Mouse (Mus musculus) MEL (cell line): ENCODE measurements around the gene Spns2. TPM values are rescaled to one million over a fixed set of nuclear protein-coding genes. Genes with fewer than 3 reads are reported as not detected.

Experiments used
- DNase-seq: peaks from one replicate; pipeline ENCODE4 v3.0.0; 2011; ENCODE audit warnings: low read depth, low spot score
- H3K27ac ChIP-seq: 2 replicates; pipeline ENCODE4 v1.5.1; 2012; ENCODE audit warnings: low read depth, mild to moderate bottlenecking, control low read depth, low read length, moderate library complexity; ENCODE audit not compliant: control insufficient read depth
- H3K27me3 ChIP-seq, 2 experiments: fragments of 150-350 bp in 1 of 2; sonication (generic) in 1 of 2; 2 replicates each; pipeline ENCODE4 v1.6.1; 2012; ENCODE audit warnings: low read length in 2 of 2, mild to moderate bottlenecking in 2 of 2, improper control_type of control experiment in 1 of 2, moderate library complexity in 1 of 2; ENCODE audit not compliant: insufficient read depth in 2 of 2, control insufficient read depth in 1 of 2
- H3K36me3 ChIP-seq, 2 experiments: 2 replicates each; pipeline ENCODE4 v1.6.1; 2012 to 2014; ENCODE audit warnings: low read length in 2 of 2, improper control_type of control experiment in 1 of 2, inconsistent platforms in 1 of 2, mild to moderate bottlenecking in 1 of 2; ENCODE audit not compliant: insufficient read depth in 2 of 2, control insufficient read depth in 1 of 2
- H3K4me1 ChIP-seq, 2 experiments: fragments of 150-350 bp in 1 of 2; sonication (generic) in 1 of 2; 2 replicates each; pipeline ENCODE4 v1.6.1; 2012; ENCODE audit warnings: low read length in 2 of 2, improper control_type of control experiment in 1 of 2, mild to moderate bottlenecking in 1 of 2; ENCODE audit not compliant: insufficient read depth in 2 of 2, control insufficient read depth in 1 of 2
- H3K4me3 ChIP-seq, 2 experiments: fragments of 150-350 bp in 1 of 2; sonication (generic) in 1 of 2; 2 replicates each; pipeline ENCODE4 v1.5.1; 2012; ENCODE audit warnings: low read depth in 2 of 2, low read length in 2 of 2, mild to moderate bottlenecking in 2 of 2, moderate library complexity in 2 of 2, control low read depth in 1 of 2, improper control_type of control experiment in 1 of 2; ENCODE audit not compliant: control insufficient read depth in 1 of 2, insufficient read depth in 1 of 2
- H3K79me2 ChIP-seq: 2 replicates; pipeline ENCODE4 v1.6.1; 2012; ENCODE audit warnings: mild to moderate bottlenecking, low read length, moderate library complexity; ENCODE audit not compliant: control insufficient read depth, poor library complexity, insufficient read depth
- H3K9ac ChIP-seq: 2 replicates; pipeline ENCODE4 v1.6.1; 2012; ENCODE audit warnings: low read depth, mild to moderate bottlenecking, control low read depth, low read length, moderate library complexity; ENCODE audit not compliant: control insufficient read depth, poor library complexity, severe bottlenecking
- H3K9me3 ChIP-seq: fragments of 150-350 bp; sonication (generic); replicated peaks from 2 replicates; pipeline ENCODE4 v1.6.1; 2012; ENCODE audit warnings: mild to moderate bottlenecking, low read length, improper control_type of control experiment, moderate library complexity; ENCODE audit not compliant: insufficient read depth
- E2F4 ChIP-seq: IDR thresholded peaks from 2 replicates; pipeline ENCODE4 v1.6.1; 2011; ENCODE audit warnings: low read depth, low read length, improper control_type of control experiment, borderline replicate concordance
- ELF1 ChIP-seq: IDR thresholded peaks from 2 replicates; pipeline ENCODE4 v1.6.1; 2014; ENCODE audit warnings: low read depth, mild to moderate bottlenecking, inconsistent platforms, low read length, improper control_type of control experiment, moderate library complexity
- EP300 ChIP-seq, 2 experiments: IDR thresholded peaks; 2 replicates each; pipeline ENCODE4 v1.6.1; 2011; ENCODE audit warnings: improper control_type of control experiment in 2 of 2, low read length in 2 of 2, low read depth in 1 of 2, mild to moderate bottlenecking in 1 of 2
- ETS1 ChIP-seq: IDR thresholded peaks from 2 replicates; pipeline ENCODE4 v1.6.1; 2012; ENCODE audit warnings: low read depth, mild to moderate bottlenecking, inconsistent platforms, low read length, improper control_type of control experiment, moderate library complexity
- GABPA ChIP-seq: IDR thresholded peaks from 2 replicates; pipeline ENCODE4 v1.6.1; 2012; ENCODE audit warnings: low read depth, mild to moderate bottlenecking, inconsistent platforms, low read length, improper control_type of control experiment, moderate library complexity
- GATA1 ChIP-seq: IDR thresholded peaks from 2 replicates; pipeline ENCODE4 v1.6.1; 2011; ENCODE audit warnings: low read depth, low read length, improper control_type of control experiment
- JUND ChIP-seq: IDR thresholded peaks from 2 replicates; pipeline ENCODE4 v1.6.1; 2011; ENCODE audit warnings: low read depth, mild to moderate bottlenecking, improper control_type of control experiment, low read length
- MXI1 ChIP-seq: IDR thresholded peaks from 2 replicates; pipeline ENCODE4 v1.6.1; 2011; ENCODE audit warnings: mild to moderate bottlenecking, low read depth, low read length, improper control_type of control experiment
- MYB ChIP-seq: IDR thresholded peaks from 2 replicates; pipeline ENCODE4 v1.6.1; 2011; ENCODE audit warnings: mild to moderate bottlenecking, low read depth, low read length, improper control_type of control experiment
- MYC ChIP-seq: IDR thresholded peaks from 2 replicates; pipeline ENCODE4 v1.6.1; 2011; ENCODE audit warnings: low read depth, mild to moderate bottlenecking, low read length, improper control_type of control experiment, moderate library complexity
- NRF1 ChIP-seq: IDR thresholded peaks from 2 replicates; pipeline ENCODE4 v1.6.1; 2014; ENCODE audit warnings: low read depth, mild to moderate bottlenecking, inconsistent platforms, low read length, improper control_type of control experiment, moderate library complexity; ENCODE audit not compliant: poor library complexity, insufficient read depth, severe bottlenecking
- TBP ChIP-seq: IDR thresholded peaks from 2 replicates; pipeline ENCODE4 v1.8.0; 2011; ENCODE audit warnings: low read depth, low read length, improper control_type of control experiment
- USF2 ChIP-seq, 2 experiments: IDR thresholded peaks; 2 replicates each; pipeline ENCODE4 v1.6.1; 2011 to 2012; ENCODE audit warnings: improper control_type of control experiment in 2 of 2, low read length in 2 of 2, borderline replicate concordance in 1 of 2, inconsistent platforms in 1 of 2, low read depth in 1 of 2, mild to moderate bottlenecking in 1 of 2; ENCODE audit not compliant: insufficient read depth in 1 of 2
- ZC3H11A ChIP-seq: IDR thresholded peaks from 2 replicates; pipeline ENCODE4 v1.6.1; 2012; ENCODE audit warnings: low read depth, mild to moderate bottlenecking, inconsistent platforms, low read length, improper control_type of control experiment
- ZNF384 ChIP-seq: IDR thresholded peaks from 2 replicates; pipeline ENCODE4 v1.6.1; 2012; ENCODE audit warnings: low read depth, mild to moderate bottlenecking, inconsistent platforms, low read length, improper control_type of control experiment
- polyA plus RNA-seq, 2 experiments: library from polyadenylated mRNA; stranded (reverse) in 1 of 2; unstranded in 1 of 2; fragments of >175 nt in 1 of 2; fragments of >200 nt in 1 of 2; gene quantifications; 2 replicates each; pipeline versions ENCODE4 v1.2.1 to v1.2.4; 2012; ENCODE audit warnings: low replicate concordance in 2 of 2, low read depth in 1 of 2; ENCODE audit not compliant: insufficient read length in 2 of 2, insufficient read depth in 1 of 2, missing spikeins in 1 of 2
- total RNA-seq: library from RNA; depleted of rRNA; stranded (reverse); fragments of 300-350 nt; gene quantifications from 2 replicates; pipeline ENCODE4 v1.2.3, GENCODE M21; 2012

Spns2 gene
- total and polyA plus RNA-seq, 3 experiments, result 0.58 to 3.0 TPM; not detected in 1

DNA sequence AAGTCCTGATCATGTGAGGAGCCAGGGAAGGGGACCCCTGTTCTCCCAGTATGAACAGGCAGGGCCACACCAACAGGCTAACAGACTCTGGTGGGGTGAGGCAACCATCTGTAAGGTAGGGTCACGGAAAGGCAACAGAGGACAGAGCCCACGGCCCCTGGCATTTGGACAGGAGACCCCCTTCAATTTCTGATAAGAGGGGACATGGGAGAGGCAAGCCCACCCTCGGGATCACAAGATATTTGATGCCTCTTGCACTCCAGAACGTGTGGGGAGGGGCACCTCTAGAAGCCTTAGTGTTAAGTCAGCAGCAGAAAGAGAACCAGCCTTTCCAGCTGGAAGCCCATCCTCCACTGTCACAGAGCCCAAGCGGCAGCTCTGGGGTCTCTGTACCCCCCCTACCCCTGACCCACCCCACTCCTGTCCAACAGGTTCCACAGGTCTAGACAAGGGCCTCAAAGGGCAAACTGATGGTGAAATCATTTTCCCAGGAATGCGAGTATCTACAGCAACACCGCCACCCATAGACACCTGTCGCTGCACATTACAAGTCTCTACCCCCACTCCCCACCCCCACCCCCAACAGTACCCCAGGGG, 83.5 kb downstream of the Spns2 start:
- no peak overlapping the region for H3K9ac ChIP-seq
- DNase-seq, result no peak
- peaks cover 6 to 18% of the 10 kb centered on the region in 2 experiments; a peak in 3 of 4 replicates for H3K4me1 ChIP-seq
- no peak for TF ChIP-seq GATA1
- no peak for TF ChIP-seq ZC3H11A
- no peak for TF ChIP-seq ELF1
- TF ChIP-seq USF2 (IDR thresholded peaks at IDR 0.05; ENCODE audit: borderline replicate concordance in 1 of 2, insufficient read depth in 1 of 2, low read depth in 1 of 2, low read length in 2 of 2), result no peak
- TF ChIP-seq MXI1, result no peak
- TF ChIP-seq MYB, result no peak
- TF ChIP-seq ETS1, result no peak
- TF ChIP-seq GABPA, result no peak
- no peak for TF ChIP-seq MYC
- TF ChIP-seq EP300 (IDR thresholded peaks at IDR 0.05; ENCODE audit: low read depth in 1 of 2, low read length in 2 of 2), result no peak
- no peak for TF ChIP-seq TBP
- H3K9me3 ChIP-seq, result no peaks in the 10 kb centered on the region
- no peaks in the 10 kb centered on the region for H3K79me2 ChIP-seq
- no peak overlapping the region for H3K27ac ChIP-seq
- H3K27me3 ChIP-seq, result no peaks in the 10 kb centered on the region
- H3K4me3 ChIP-seq, result no peak overlapping the region
- peaks cover 0 to 12% of the 10 kb centered on the region in 2 experiments; a peak in 2 of 4 replicates for H3K36me3 ChIP-seq

DNA sequence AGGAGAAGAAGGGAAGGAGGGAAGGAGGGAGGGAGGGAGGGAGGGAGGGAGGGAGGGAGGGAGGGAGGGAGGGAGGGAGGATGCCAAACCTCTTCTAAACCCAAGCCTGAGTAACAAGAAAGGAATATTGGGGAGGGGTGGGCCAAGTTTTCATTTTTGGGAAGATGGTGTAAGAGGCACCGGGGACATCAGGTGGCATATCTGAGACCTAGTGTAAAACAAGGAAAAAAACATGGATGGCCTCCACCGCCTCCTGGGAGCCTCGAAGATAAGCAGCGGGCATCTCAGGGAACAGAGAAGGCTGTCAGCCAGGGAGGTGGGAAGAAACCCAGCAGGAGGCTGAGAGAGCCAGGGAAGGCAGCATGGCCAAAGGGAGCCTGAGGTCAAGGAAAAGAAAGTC, 84.2 kb downstream of the Spns2 start:
- H3K27me3 ChIP-seq, result no peaks in the 10 kb centered on the region
- TF ChIP-seq ZC3H11A, result no peak
- TF ChIP-seq E2F4, result no peak
- no peak for TF ChIP-seq ETS1
- no peak for TF ChIP-seq ELF1
- TF ChIP-seq JUND, result no peak
- no peak for TF ChIP-seq NRF1
- no peak for TF ChIP-seq USF2 (IDR thresholded peaks at IDR 0.05; ENCODE audit: borderline replicate concordance in 1 of 2, insufficient read depth in 1 of 2, low read depth in 1 of 2, low read length in 2 of 2)
- TF ChIP-seq ZNF384, result no peak
- TF ChIP-seq, all 39 proteins: peak for 0
- H3K36me3 ChIP-seq, result peaks cover 0 to 12% of the 10 kb centered on the region in 2 experiments; a peak in 2 of 4 replicates
- H3K27ac ChIP-seq, result no peak overlapping the region
- H3K79me2 ChIP-seq, result no peaks in the 10 kb centered on the region
- H3K4me1 ChIP-seq, result peaks cover 6 to 18% of the 10 kb centered on the region in 2 experiments; a peak in 3 of 4 replicates
- no peaks in the 10 kb centered on the region for H3K9me3 ChIP-seq
- H3K9ac ChIP-seq, result no peak overlapping the region
- no peak overlapping the region for H3K4me3 ChIP-seq
- no peak for DNase-seq
